Mouse (Mus musculus) layer of hippocampus, adult 9-11 months (tissue): ENCODE measurements around the gene Prkag2.
A peak's percentile ranks its signal among the peaks of the same experiment; 100 is the strongest.
"Not testable (repeated sequence)": the region's sequence is repeated elsewhere in the genome, so short reads cannot be mapped to it uniquely, and the experiment has no call there.

ENCODE experiments used
- DNase-seq: peaks from one replicate; pipeline ENCODE4 v3.0.0; 2022

Prkag2 gene

GRCm38 (mm10) chr5:25086234-25086633 is 14.2 kb downstream of the Prkag2 start:
- DNase-seq, result peak; percentile 69

DNA sequence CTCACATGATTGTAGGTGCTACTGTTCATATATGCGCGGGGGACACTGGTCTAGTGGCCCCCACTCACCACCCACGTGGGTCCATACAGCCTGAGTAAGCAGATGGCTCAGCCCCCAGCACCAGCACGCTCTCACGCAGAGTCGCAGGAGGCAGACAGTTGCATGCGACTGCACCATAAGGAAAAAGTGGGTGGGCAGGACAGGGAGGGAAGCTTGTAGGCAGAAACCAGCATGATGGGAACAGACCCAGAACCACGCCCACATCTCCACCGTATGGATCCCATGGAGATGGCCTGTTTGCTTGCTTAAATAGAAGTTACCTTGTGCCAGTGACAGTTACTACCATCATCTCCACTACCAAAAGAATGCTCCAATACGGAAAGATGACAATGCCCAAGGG is 15.3 kb downstream of the Prkag2 start:
- peak; percentile 93 for DNase-seq

- no peak for DNase-seq
Observed at GRCm38 (mm10) chr5:25083816-25084215, 16.6 kb downstream of the Prkag2 start.

DNA sequence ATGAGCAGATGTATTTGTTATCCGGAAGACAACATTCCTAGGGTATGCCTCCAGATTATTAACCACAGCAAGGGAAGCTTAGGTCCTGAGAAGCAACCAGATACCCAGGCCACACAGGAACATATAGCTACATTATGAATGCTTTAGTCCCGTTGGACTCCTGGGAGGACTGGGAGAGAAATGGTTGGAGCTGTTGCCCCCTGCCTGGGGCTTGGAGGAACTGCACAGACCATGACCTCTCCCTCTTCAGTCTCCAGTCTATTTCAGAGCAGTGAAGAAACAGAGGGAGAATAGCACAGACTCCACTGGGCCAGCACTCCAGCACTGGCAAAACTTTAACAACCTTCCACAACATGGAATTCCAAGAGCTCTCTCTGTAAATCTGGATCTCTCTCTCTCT is 17.9 kb downstream of the Prkag2 start:
- DNase-seq, result no peak

DNA sequence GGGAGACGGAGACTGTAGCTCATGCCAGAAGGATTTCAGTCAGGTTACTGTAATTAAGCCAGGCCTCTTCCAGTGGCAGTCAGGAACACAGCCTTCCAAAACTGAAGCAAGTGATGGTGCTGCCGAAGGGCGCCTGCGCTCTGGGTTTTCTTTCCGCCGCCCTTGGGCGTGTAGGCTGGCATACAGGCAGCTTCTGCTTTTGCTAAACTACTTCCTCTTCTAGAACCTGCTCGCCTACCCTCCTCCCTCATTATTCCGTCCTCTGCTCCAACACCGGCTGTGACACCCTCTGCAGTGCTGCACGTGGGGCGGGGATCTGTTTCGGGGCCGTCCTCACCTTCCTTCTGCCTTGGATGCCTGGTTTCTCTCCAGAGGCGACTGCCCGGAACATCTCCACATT is 18.9 kb downstream of the Prkag2 start:
- peak; percentile 89 for DNase-seq

- DNase-seq, result no peak
Observed at GRCm38 (mm10) chr5:25080994-25081393, 19.4 kb downstream of the Prkag2 start.

DNA sequence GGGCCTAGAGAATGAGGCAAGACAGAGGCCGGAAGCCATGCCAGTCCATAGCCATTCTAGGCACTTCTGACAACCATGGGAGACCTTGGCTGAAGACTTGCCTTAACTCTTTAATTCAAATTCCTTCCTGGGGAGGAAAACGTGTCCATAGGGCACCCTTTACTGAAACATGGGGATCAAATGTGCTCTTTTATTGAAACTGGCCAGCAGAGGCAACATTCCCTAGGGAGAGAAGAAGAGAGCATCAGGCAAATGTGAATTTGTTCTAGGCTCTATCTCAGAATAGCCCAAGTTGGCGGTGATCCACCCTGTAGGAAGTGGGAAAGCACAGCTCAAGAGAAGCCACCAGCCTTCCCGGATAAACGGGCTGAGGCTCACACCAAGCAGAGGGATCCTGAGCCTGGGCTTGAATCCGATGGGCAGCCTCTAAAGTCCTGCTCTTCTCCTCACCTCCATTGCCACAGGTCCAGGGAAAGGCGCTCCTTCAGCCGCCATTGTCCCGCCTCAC is 19.9 kb downstream of the Prkag2 start:
- peak; percentile 83 for DNase-seq

GRCm38 (mm10) chr5:25079766-25080265 is 20.6 kb downstream of the Prkag2 start:
- no peak for DNase-seq

- no peak for DNase-seq
Observed at GRCm38 (mm10) chr5:25077873-25078651, 22.4 kb downstream of the Prkag2 start.

- not testable (repeated sequence) for DNase-seq
Observed at GRCm38 (mm10) chr5:25077258-25077657, 23.2 kb downstream of the Prkag2 start.

DNA sequence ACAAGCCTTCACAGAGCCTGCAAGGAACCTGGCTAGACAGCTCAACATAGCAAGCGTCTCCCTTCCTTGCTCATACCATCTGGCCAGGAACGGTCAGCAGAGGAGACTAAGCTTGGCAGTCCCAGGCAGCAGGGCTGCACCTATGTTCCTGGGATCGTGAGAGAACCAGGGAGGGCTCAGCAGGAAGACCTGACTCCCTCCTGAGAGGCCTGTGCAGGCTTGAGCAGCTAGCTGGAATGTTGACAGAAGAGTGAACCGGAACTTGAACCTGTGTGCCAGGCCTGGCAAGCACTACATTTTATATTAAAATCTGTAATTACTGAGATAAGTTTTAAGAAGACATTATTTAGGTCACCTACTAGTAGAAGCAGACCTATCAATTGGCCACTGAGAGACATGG is 24.8 kb downstream of the Prkag2 start:
- no peak for DNase-seq

GRCm38 (mm10) chr5:25069815-25070214 is 30.6 kb downstream of the Prkag2 start:
- no peak for DNase-seq

DNA sequence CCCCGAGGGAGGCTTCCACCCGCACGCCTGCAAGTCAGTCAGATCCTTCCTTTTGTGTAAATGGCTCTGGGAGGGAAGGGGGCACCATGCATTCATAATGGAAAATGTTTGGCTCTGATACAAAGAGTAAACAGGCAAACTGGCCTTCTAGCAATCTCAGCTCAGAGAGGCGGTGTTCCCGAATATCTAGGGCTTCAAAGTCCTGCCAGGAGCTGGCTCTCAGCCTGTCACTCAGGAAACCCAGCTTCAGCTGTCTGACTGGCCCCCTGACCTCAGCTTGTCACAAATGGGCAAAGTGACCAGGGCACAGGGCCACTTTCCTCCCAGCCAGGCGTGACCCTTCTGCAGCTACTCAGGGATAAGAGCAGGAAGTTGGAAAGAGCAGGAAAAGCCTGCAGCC is 33.3 kb downstream of the Prkag2 start:
- DNase-seq, result no peak

DNA sequence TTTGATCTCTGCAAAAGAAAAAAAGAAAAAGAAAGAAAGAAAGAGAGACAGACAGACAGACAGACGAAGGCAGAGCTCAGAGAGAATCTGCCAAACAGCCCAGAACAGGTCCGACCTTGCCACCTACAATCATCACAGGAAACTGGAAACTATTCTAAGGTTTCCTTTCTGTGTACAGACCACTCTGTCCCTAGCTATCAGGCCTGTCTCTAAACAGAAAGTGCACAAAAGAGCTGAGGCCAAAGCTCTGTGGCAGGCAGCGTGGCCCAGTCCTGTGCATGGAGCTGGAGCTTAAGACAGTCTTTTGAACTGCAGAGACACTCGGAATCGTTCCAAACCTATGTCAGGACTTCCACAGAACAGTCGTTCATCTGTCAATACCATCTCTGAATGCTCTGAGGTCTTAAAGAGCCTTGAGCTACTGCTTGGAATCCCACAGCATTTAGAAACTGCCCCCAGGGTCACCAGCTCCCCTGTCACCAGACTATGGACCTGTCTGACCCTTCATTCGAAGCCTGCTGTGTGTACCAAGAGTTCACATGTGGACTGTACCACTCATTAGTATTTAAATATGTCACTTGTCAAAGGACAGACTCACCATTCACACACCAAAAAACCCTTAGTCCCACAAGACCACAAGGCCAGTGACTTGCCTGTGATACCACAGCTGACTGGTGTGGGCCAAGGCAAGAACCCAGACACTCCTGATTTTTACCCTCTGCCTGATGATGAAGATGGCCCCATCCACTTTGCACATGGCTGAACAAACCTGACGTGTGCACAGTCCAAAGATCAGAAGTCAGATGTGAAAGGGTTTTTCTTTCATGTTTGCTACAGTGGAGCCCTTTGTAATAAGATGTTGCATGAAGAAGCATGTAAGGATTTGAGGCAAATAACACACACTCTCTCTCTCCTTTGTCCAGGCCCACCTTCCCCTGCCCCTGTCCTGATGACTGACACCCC is 35.9 kb downstream of the Prkag2 start:
- DNase-seq, result no peak

DNA sequence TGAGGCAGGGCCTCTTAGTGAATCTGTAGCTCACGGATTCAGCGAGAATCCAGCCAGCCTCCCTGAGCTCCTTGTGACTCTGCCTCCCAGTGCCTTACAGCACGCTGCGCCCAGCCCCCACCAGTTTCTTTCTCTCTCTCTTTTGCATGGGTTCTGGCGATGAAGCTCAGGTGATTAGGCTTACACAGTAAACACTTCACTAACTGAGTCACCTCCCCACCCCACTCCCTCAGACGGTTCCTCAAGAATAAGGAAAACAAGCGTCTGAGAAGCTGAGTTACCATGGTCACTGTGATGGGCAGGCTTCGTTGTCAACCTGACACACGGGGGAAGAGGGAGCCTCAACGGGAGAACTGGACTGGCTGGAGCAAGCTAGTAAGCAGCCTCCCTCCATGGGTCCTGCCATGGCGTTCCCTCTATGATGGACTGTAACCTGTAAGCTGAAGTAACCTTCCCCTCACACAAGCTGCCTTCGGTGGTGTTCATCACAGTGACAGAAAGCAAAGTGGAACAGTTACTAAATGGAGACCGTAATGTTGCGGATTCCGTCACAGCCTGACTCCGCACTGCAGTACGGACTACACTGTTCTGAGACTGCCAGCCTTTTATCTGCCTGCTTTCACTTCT is 37.8 kb downstream of the Prkag2 start:
- no peak for DNase-seq

GRCm38 (mm10) chr5:25058853-25059741 is 41.3 kb downstream of the Prkag2 start:
- peak; percentile 73 for DNase-seq

- no peak for DNase-seq
Observed at GRCm38 (mm10) chr5:25058417-25058816, 42.0 kb downstream of the Prkag2 start.

DNA sequence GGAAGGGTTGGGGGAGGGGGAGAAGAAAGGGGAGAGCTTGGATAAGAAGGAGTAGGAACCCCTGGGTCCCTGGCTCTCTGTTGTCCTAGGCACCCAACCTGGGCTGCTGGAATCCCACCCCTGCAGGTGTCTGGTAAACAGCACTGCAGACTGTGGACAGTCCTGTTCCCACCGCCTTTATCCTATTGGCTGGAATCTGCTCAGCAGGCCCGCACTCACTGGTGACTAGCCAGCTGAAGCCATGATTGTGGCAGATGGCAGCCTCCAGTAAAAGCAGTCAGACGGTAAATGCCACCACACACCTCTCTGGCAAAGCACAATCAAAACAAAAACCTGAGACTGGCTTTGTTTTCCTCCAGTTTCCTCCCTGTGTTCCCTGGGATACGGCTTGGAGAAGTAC is 45.2 kb downstream of the Prkag2 start:
- peak; percentile 65 for DNase-seq

- peak; percentile 67 for DNase-seq
Observed at GRCm38 (mm10) chr5:25053971-25054658, 46.3 kb downstream of the Prkag2 start.

DNA sequence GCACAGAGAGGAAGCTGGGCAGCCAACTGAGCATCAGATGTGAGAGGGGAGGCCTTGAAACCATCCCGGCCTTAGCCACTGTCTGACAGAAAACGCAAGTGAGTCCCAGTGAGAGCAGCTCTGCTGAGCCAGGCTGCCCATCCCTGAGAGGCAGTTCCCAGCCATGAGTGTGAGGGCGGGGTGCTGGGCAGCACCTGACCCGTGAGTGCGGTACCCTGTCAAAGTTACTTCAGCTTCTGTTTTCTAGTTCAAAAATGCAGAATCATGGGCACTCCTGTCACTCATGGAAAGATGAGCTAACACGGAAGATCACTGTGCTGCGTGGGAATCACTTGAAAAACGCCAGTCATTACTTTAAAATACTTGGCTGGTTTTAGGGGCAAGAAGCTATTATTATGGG is 49.6 kb downstream of the Prkag2 start:
- no peak for DNase-seq

- DNase-seq, result no peak
Observed at GRCm38 (mm10) chr5:25047670-25048069, 52.8 kb downstream of the Prkag2 start.
